Mouse (Mus musculus) forebrain, embryonic 14.5 days (tissue): ENCODE data around the gene Cdrt4. TPM values are rescaled to one million over a fixed set of nuclear protein-coding genes. Genes with fewer than 3 reads are reported as not detected.

Experiments used
- ATAC-seq: fragments of 200-750 bp; cut with Nextera tagmentation; 2 replicates; pipeline ENCODE4 v1.8.0; 2017; ENCODE audit warnings: mild to moderate bottlenecking, moderate library complexity
- DNase-seq: peaks from one replicate; pipeline ENCODE4 v3.0.0-alpha.2; 2015; ENCODE audit warnings: low spot score
- H3K27ac ChIP-seq: fragments of 300-500 bp; sonication (generic); 2 replicates; pipeline ENCODE4 v1.5.1; 2014; ENCODE audit warnings: low read depth, mild to moderate bottlenecking, control low read depth, low read length, moderate library complexity
- H3K27me3 ChIP-seq: fragments of 300-500 bp; sonication (generic); replicated peaks from 2 replicates; pipeline ENCODE4 v1.6.1; 2014; ENCODE audit warnings: low read length, control low read depth, mixed read lengths; ENCODE audit not compliant: control insufficient read depth, insufficient read depth
- H3K36me3 ChIP-seq: fragments of 300-500 bp; sonication (generic); 2 replicates; pipeline ENCODE4 v1.6.1; 2014; ENCODE audit warnings: low read length, control low read depth; ENCODE audit not compliant: control insufficient read depth, insufficient read depth
- H3K4me1 ChIP-seq: fragments of 300-500 bp; sonication (generic); 2 replicates; pipeline ENCODE4 v1.6.1; 2014; ENCODE audit warnings: antibody characterized with exemption, low read length, control low read depth; ENCODE audit not compliant: control insufficient read depth, insufficient read depth
- H3K4me2 ChIP-seq: fragments of 300-500 bp; sonication (generic); 2 replicates; pipeline ENCODE4 v1.6.1; 2014; ENCODE audit warnings: mild to moderate bottlenecking, control low read depth, low read length
- H3K4me3 ChIP-seq: fragments of 300-500 bp; sonication (generic); 2 replicates; pipeline ENCODE4 v1.5.1; 2014; ENCODE audit warnings: low read depth, low read length, control low read depth
- H3K9ac ChIP-seq: fragments of 300-500 bp; sonication (generic); 2 replicates; pipeline ENCODE4 v1.6.1; 2014; ENCODE audit warnings: mild to moderate bottlenecking, low read length, control low read depth, moderate library complexity
- H3K9me3 ChIP-seq: fragments of 300-500 bp; sonication (generic); replicated peaks from 2 replicates; pipeline ENCODE4 v1.6.1; 2016; ENCODE audit warnings: low read length, control low read depth, mixed read lengths; ENCODE audit not compliant: control insufficient read depth
- WGBS: fragments of 180-500 bp; shearing (Covaris S2); extraction: QIAGEN DNeasy Blood & Tissue Kit; methylation state at CpG from one replicate; pipeline ENCODE4 v1.1.7; 2014; 5-methylcytosine and 5-hydroxymethylcytosine counted together
- polyA plus RNA-seq: library from polyadenylated mRNA; unstranded; fragments of >200 nt; fragmentation: Nextera tagmentation; extraction: Ambion mirVana; gene quantifications from 2 replicates; pipeline ENCODE4 v1.2.1, GENCODE M21; 2014

The Cdrt4 gene
- polyA plus RNA-seq, 1 experiment from 2014 or later = not detected

DNA sequence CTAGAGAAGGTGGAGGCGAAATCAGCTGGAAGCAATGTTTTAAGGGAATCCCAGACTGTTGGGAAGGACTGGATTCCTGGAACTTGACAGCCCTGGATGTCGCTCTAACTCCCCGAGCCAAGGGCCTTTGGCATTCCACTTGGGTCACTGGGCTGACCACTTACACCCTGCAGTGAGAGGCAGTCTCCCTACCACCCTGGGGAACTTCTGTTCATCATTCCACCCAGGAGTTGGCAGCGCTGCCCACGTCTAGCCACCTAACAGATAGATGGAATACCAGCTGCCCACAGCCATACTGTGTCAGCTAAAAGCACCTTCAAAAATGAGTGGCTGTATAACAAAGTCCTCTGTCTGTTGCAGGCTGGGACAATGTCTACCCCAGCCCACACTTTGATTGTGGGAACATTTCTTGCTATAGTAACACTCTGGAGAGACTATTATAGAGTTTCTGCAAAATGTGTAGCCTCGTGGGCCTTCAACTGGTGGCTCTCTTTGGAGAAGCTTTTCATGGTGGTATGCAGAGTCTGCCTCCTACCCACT lies 67.2 kb downstream of the Cdrt4 start:
- Histone ChIP-seq H3K4me1 (peaks cover 5% of the 10 kb centered on the region; the same call in 1 of the 2 replicates), H3K4me2 (no peak overlapping the region), H3K27ac (peak overlapping the region; percentile 39; the same call in 1 of the 2 replicates), H3K27me3 (no peaks in the 10 kb centered on the region), H3K9me3 (no peaks in the 10 kb centered on the region), H3K9ac (no peak overlapping the region), H3K4me3 (no peak overlapping the region), H3K36me3 (no peaks in the 10 kb centered on the region)
- ATAC-seq = peak; percentile 37; the same call in 1 of the 2 replicates
- WGBS = 82% methylated on average over 6 of the region's 6 CpGs
- DNase-seq = no peak

DNA sequence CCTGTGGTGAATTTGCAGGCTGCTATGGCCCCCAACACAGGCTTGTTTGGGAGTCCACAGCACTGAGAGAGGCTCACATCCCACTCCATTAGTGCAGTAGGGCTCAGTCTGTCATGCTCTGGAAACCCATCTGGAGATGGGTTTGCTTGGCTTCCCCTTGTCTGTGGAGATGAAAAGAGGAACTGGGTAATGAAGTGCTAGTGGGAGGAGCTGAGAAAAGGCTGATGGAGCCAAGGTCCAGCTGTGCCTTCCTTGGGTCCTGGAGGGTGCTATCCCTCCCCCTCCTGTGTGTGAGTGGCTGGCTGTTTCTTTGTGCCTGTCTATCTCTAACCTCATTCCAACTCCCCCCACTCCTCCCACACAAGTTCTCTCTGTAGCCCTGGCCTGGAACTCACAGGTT lies 69.6 kb downstream of the Cdrt4 start:
- no peaks in the 10 kb centered on the region for H3K27me3 ChIP-seq
- DNase-seq = peak; percentile 42
- H3K4me2 ChIP-seq = no peak overlapping the region
- no peaks in the 10 kb centered on the region for H3K9me3 ChIP-seq
- peaks cover 5% of the 10 kb centered on the region; the same call in 1 of the 2 replicates for H3K4me1 ChIP-seq
- peak; percentile 45; the same call in 1 of the 2 replicates for ATAC-seq
- no peak overlapping the region for H3K4me3 ChIP-seq
- no peak overlapping the region for H3K27ac ChIP-seq
- H3K9ac ChIP-seq = no peak overlapping the region
- H3K36me3 ChIP-seq = no peaks in the 10 kb centered on the region

DNA sequence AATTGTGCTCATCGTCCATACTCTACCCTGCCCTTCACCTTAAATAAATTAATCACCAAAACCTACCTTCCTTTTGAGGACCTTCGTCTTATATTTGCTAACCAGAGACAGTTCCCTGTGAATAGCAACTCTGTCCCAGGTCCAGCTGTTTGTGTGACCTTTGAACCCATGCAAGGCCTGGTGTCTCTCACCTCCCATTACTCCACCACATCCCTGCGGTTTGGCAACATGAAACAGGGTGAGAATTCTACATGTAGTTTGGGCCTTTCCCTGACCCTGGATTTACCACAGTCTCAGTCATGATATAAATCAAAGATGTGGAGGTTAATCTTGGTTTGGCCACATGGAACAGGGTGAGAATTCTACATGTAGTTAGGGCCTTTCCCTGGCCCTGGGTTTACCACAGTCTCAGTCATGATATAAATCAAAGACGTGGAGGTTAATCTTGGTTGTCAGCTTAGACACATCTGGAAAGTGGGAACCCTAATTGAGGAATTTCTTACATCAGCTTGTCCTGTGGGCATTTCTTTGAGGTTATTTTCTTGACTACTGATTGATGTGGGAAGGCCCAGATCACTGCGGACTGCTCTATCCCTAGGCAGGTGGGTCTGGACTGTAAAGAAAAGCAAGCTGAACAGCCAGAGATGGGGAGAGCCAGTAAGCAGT lies 70.3 kb downstream of the Cdrt4 start:
- no peaks in the 10 kb centered on the region for H3K36me3 ChIP-seq
- WGBS = 82% methylated on average over 5 of the region's 5 CpGs
- DNase-seq (no peak), ATAC-seq (no peak)
- no peak overlapping the region for H3K4me3 ChIP-seq
- no peaks in the 10 kb centered on the region for H3K9me3 ChIP-seq
- no peak overlapping the region for H3K4me2 ChIP-seq
- no peak overlapping the region for H3K9ac ChIP-seq
- H3K27me3 ChIP-seq = no peaks in the 10 kb centered on the region
- peaks cover 5% of the 10 kb centered on the region; the same call in 1 of the 2 replicates for H3K4me1 ChIP-seq
- no peak overlapping the region for H3K27ac ChIP-seq

DNA sequence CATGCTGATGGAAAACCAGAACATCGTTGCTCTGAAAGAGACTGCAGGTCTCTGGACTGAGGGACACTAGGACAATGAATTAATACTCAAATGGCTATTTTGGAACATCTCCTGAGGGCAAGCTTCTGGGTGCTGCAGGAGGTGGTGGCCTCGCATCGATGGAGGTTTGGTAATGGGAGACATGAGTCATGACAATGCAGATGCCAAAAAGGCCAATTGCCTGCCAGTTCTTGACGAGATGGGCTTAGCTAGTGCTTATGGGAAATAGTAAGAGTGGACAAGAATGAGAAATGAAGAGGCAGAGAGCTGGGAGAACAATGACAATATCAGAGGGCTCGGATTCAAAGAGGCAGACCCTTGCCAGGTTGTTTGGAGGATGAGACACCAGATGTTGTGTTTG lies 72.5 kb downstream of the Cdrt4 start:
- no peaks in the 10 kb centered on the region for H3K36me3 ChIP-seq
- no peak overlapping the region for H3K27ac ChIP-seq
- no peaks in the 10 kb centered on the region for H3K27me3 ChIP-seq
- 82% methylated on average over 5 of the region's 5 CpGs for WGBS
- no peaks in the 10 kb centered on the region for H3K9me3 ChIP-seq
- no peak overlapping the region for H3K9ac ChIP-seq
- DNase-seq = no peak
- H3K4me2 ChIP-seq = no peak overlapping the region
- H3K4me1 ChIP-seq = no peaks in the 10 kb centered on the region
- ATAC-seq = no peak
- no peak overlapping the region for H3K4me3 ChIP-seq

DNA sequence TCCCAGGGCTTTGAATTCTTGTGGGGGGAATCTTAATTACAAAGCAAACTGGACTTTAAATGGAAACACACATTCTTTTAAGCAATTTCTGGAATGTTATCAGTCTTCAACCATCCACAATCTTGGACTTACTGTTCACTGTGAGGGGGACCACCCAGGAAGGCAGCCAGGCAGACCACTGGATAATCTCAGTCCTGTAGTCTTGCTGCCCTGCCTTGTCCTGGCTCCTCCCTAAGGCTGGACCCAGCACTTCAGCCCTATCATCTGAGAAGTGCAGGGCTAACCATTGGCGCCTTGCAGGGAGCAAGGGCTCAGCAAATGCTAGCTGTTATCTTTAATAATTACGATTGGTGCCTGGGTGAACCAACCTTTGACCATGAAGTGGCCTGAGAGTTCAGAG lies 73.1 kb downstream of the Cdrt4 start:
- H3K27ac ChIP-seq = no peak overlapping the region
- H3K27me3 ChIP-seq = no peaks in the 10 kb centered on the region
- no peaks in the 10 kb centered on the region for H3K9me3 ChIP-seq
- WGBS = 79% methylated on average over 2 of the region's 2 CpGs
- DNase-seq = no peak
- no peak overlapping the region for H3K4me3 ChIP-seq
- H3K36me3 ChIP-seq = no peaks in the 10 kb centered on the region
- H3K9ac ChIP-seq = no peak overlapping the region
- H3K4me2 ChIP-seq = no peak overlapping the region
- H3K4me1 ChIP-seq = no peaks in the 10 kb centered on the region
- no peak for ATAC-seq

DNA sequence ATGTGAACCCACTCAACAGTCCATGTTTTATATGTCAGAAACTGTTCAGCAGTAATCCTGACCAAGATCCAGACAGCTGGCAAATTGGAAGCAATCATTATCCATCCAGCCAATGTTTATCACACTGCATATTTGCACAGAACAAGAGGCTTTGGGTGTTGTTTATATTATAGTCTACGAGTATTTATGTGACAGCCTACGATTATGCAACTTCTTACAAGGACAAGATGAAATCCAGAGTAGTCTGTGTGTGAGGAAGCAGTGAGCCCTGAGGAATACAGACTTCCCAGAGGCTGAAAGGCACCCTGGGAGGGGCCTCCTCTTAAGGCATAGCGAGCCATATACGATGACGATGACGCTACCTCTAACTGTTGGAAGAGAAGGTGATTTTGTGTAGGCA lies 74.5 kb downstream of the Cdrt4 start:
- no peak overlapping the region for H3K9ac ChIP-seq
- ATAC-seq = peak; percentile 65; the same call in 1 of the 2 replicates
- peak; percentile 74 for DNase-seq

DNA sequence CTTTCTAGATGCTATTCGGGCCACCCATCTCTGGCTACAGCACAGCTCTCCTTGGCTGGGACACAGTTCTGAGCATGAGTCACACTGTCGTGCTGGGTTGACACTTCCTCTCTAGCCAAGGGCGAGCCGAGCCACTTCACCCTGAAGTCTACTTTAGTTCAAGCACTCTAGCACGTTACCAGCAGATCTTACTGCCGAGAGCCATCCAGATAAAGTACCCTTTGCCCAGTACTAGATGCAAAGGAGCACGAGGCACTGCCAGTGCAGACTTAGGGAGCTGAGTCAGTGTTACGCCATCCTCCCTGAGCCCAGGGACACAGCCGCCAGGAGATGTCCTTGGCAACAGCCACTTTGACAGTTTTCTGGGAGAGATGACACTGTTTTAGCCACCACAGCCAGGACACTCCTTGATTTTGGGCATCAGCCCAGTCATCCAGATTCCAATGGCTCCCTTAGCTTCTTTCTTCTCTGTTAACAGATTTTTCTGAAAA lies 75.7 kb downstream of the Cdrt4 start:
- H3K4me3 ChIP-seq = no peak overlapping the region
- H3K4me2 ChIP-seq = no peak overlapping the region
- no peaks in the 10 kb centered on the region for H3K27me3 ChIP-seq
- no peaks in the 10 kb centered on the region for H3K4me1 ChIP-seq
- DNase-seq (peak; percentile 11), ATAC-seq (no peak)
- no peaks in the 10 kb centered on the region for H3K36me3 ChIP-seq
- no peak overlapping the region for H3K9ac ChIP-seq
- H3K27ac ChIP-seq = no peak overlapping the region
- H3K9me3 ChIP-seq = no peaks in the 10 kb centered on the region
- 86% methylated on average over 9 of the region's 9 CpGs for whole genome bisulfite sequencing

More for the DNA sequence above, 74.5 kb downstream of the Cdrt4 start:
- Histone ChIP-seq H3K4me2 (no peak overlapping the region), H3K36me3 (no peaks in the 10 kb centered on the region), H3K27ac (no peak overlapping the region), H3K27me3 (no peaks in the 10 kb centered on the region), H3K4me1 (no peaks in the 10 kb centered on the region), H3K4me3 (no peak overlapping the region), H3K9me3 (no peaks in the 10 kb centered on the region)
- 77% methylated on average over 6 of the region's 6 CpGs for WGBS

DNA sequence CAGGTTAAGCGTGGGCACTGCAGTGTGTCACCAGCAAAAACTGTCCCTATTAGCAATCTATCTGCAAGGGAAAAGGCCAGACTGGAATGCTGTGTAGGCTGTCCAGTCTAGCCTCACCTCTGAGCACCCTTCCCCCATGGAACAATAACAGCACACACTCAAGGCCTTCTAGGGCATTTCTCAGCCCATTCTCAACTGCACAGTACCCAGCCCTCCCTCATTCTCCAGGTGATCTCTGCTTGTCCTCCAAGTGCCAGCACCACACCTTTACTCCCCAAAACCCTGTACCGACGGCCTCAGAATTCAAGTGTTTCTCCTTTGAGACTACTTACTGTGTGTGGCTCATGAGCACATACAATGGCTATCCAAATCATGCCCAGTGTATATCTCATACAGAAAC lies 77.1 kb downstream of the Cdrt4 start:
- no peak for DNase-seq
- H3K36me3 ChIP-seq = no peaks in the 10 kb centered on the region
- H3K4me1 ChIP-seq = no peaks in the 10 kb centered on the region
- ATAC-seq = no peak
- H3K27me3 ChIP-seq = no peaks in the 10 kb centered on the region
- H3K4me3 ChIP-seq = no peak overlapping the region
- 0 out of 2 replicates have a peak, but pooled peaks cover 2% of the 10 kb centered on the region for H3K9me3 ChIP-seq
- 90% methylated on average over 3 of the region's 3 CpGs for WGBS
- no peak overlapping the region for H3K4me2 ChIP-seq
- no peak overlapping the region for H3K9ac ChIP-seq
- H3K27ac ChIP-seq = no peak overlapping the region

DNA sequence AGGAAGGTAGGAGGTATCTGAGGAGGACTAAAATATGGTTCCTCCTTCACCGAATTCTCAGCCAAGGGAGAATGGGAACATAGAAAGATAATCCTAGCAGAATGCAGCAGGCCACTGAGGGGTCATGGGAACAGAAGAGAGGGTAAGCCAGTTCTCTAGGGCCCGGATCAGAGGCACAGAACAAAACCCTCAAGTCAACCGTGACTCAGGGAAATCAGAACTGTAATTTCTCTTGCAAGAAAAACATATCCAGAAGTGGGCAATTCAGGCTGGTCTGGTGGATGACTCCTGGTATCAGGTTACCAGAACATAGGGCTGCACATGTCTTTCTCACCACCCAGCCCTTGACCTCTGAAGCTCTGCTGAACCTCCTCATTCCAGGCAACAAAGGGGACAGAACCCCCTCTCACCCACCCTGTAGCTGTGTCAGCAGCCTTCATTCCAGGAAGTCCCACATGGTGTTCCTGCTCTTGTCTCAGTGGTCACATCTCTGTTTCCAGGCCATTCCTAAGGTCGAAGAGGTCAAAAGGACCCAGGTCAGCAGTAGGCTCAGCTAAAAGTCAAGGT lies 78.2 kb downstream of the Cdrt4 start:
- no peak for DNase-seq
- H3K9ac ChIP-seq = no peak overlapping the region
- 0 out of 2 replicates have a peak, but pooled peaks cover 4% of the 10 kb centered on the region for H3K9me3 ChIP-seq
- 78% methylated on average over 4 of the region's 4 CpGs for WGBS
- no peak overlapping the region for H3K27ac ChIP-seq
- no peak for ATAC-seq
- H3K27me3 ChIP-seq = no peaks in the 10 kb centered on the region
- H3K36me3 ChIP-seq = no peaks in the 10 kb centered on the region
- H3K4me1 ChIP-seq = no peaks in the 10 kb centered on the region
- no peak overlapping the region for H3K4me3 ChIP-seq
- H3K4me2 ChIP-seq = no peak overlapping the region
